Mouse (Mus musculus) kidney, adult 11 months (tissue): ENCODE measurements around the gene Gtsf1.
A peak's percentile ranks its signal among the peaks of the same experiment; 100 is the strongest.

Experiments used
- DNase-seq: peaks from one replicate; pipeline ENCODE4 v3.0.0; 2022

Gtsf1 gene

GRCm38 (mm10) chr15:103377752-103378664 is 52.3 kb downstream of the Gtsf1 start:
- no peak for DNase-seq

DNA sequence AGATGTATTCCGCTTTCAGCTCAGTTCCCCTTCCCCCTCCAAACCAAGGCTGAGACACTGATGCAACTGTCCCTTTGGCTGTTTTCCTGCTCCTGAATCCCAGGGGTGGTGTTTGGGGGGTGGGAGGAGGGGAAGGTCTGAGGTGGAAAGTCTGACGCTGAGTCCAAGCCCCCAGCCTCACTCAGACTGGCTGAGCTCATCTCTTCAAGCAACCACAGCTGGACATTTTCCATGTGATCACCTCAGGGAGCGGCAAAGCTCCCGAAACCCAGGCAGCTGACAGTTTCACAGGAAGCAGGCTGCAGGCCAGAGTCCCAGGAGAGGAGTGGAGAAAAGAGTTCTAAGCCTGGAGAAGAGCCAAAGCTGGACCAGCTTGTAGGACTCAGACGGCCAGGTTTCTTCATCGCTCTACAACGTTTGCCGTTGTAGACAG is 53.4 kb downstream of the Gtsf1 start:
- no peak for DNase-seq

GRCm38 (mm10) chr15:103375112-103375800 is 55.0 kb downstream of the Gtsf1 start:
- no peak for DNase-seq

DNA sequence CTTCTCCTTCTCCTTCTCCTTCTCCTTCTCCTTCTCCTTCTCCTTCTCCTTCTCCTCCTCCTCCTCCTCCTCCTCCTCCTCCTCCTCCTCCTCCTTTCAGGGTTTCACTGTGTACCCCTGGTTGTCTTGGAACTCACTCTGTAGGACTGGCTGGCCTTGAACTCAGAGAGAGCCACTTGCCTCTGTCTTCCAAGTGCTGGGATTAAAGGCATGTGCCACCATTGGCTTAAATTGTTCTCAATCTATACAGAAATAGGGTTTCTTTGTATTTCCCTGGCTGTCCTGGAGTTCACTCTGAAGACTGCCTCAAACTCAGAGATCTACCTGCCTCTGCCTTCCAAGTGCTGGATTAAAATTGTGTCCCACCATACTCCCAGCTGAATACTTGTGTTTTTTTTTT is 57.8 kb downstream of the Gtsf1 start:
- DNase-seq = no peak

DNA sequence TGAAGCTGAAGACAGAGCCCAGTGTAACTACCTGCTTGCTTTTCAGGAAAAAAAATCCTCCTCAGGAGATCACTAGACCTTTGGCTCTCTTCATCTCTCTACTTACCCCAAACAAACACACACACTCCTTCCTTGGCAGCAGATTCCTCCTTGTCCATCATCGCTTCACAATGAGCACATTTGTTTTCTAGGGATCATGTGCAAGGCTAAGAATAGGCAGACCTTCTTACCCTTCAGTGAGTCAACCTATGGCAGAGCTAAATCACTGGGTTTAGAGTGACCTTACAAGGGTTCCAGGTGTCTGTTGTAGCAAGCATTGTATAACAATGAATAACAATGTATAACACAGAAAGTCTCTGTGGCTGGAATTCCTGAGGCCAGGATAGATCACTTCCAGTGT is 58.5 kb downstream of the Gtsf1 start:
- no peak for DNase-seq

DNA sequence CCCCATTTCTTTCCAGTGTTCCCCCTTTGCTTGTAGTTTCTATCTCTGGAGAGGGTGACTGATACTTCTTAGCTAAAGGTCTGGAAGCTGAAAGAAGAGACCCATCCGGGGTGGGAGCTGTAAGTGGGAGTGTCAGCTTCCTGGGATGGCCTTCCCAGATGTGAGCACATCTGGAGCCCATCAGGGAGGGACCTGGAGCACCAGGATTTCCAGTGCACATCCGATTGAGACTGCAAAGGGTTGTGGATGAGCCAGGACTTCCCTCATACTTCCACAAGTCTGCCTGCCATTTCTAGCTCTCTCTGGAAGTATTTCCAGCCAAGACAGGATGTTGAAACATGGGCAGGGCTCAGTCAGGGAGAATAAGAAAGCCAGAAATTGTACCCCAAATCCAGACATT is 59.1 kb downstream of the Gtsf1 start:
- no peak for DNase-seq

- no peak for DNase-seq
These were observed 59.8 kb downstream of the Gtsf1 start for GRCm38 (mm10) chr15:103370462-103370861.

GRCm38 (mm10) chr15:103369123-103369522 is 61.1 kb downstream of the Gtsf1 start:
- DNase-seq = no peak

- no peak for DNase-seq
These were observed 61.9 kb downstream of the Gtsf1 start for GRCm38 (mm10) chr15:103368179-103368940.

DNA sequence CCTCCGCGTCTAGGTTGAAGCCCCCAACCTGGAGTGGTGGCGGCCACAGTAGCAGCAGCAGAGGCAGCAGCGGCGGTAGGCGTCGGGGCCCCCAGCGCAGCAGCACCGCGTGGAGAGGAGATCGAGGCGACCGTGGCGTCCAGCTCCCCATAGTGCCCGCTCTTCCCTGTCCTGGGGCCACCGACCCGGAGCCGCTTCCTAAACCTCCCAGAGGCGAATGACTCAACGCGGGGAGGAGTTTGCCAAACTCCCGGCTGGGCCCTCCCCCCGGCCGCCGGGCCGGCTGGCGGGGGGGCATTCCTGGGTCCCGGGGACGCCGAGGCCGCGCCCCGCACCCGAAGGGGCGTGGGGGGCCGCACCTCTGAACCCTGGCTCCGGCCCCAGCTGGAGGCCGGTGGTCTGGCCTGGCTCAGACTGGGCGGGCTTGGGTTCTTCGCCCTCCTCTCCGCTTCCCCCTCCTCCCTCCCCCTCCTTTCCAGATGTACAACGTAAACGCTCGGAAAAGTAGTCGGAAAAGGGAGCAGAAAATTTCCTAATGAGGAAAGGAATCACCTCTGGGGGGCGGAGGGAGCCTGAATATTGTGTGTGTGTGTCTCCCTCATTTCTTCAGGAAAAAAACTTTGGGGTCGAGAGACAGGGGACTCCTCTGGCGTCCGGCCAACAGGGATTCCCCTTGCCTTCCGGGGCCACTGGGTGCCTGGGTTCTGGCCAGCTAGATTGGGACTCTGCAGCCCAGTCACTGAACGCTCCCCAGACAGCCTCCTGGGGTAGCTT is 63.7 kb downstream of the Gtsf1 start, which contains the start of gene Itga5:
TSS of gene Itga5 (minus strand) at position 388 of the 774 bp plus-strand sequence.
- peak; percentile 56 for DNase-seq

GRCm38 (mm10) chr15:103365471-103366375 is 64.5 kb downstream of the Gtsf1 start:
- no peak for DNase-seq

GRCm38 (mm10) chr15:103364761-103365160 is 65.5 kb downstream of the Gtsf1 start:
- DNase-seq = no peak

DNA sequence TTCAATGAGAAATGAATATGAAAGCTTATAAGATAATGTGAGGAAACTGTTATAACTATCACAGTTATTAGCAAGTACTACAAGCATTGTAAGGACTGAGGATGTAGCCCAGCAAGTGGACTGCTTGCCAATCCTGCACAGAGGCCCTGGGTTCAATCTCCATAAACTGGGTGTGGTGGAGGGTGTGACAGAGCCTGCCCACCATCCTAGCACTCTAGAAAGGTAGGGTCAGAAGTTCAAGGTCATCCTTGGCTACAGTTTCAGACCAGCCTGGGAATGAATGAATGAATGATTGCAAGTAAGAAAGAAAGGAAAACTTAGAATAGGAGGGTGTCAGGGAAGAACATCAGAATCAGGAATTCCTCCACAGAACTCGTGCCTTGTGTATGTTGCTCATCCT is 66.5 kb downstream of the Gtsf1 start:
- DNase-seq = no peak

DNA sequence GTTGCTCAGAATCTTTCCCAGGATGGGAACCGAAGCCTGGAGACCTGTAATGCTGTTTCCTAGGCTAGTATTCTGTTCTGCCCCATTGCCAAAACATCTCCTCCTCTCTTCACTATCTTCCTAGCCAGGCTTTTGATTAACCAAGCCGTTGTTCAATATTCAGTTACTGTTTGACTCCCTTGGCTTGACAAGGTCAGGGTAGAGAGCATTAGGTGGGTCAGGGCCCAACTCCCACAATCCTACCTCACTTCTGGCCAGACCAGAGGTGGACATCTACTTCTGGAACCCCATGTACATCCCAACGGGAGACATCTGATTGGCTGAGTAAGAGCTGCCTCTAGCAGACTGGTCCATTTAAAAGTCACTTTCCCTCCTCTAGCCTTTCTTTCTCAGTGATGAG is 67.3 kb downstream of the Gtsf1 start:
- no peak for DNase-seq

DNA sequence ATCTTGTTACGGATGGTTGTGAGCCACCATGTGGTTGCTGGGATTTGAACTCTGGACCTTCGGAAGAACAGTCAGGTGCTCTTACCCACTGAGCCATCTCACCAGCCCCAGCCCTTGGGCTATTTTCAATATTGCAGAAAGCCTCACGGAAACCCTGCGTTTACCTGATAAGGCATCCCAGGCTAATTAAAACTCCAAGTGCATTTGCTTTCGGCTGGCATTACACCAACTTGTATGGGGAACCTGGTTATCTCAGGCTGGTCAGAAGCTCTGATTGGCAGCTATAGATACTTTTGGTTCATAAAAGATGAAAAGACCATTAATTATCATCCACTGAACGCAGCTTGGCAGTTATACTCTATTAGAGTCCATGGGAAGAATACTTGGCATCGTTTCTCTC is 67.9 kb downstream of the Gtsf1 start:
- DNase-seq = no peak

DNA sequence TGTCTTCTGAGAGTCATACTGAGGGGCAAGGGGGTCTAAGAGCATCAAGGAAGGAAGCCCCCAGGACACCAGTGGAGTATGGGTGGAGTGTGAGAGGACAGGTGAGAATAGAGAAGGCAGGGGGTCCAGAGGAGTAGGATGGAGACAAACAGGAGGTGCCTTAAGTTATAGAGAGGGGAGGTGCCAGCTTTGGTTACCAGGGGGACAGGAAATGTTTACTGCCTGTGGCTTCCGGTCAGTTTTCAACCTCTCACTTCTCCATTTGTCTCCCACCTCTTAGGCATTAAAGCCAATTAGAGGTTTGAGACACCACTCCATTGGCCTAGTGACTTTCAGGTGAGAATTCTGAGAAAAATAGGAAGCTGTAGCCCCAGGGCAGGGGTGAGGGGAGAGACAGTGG is 69.0 kb downstream of the Gtsf1 start:
- DNase-seq = no peak

DNA sequence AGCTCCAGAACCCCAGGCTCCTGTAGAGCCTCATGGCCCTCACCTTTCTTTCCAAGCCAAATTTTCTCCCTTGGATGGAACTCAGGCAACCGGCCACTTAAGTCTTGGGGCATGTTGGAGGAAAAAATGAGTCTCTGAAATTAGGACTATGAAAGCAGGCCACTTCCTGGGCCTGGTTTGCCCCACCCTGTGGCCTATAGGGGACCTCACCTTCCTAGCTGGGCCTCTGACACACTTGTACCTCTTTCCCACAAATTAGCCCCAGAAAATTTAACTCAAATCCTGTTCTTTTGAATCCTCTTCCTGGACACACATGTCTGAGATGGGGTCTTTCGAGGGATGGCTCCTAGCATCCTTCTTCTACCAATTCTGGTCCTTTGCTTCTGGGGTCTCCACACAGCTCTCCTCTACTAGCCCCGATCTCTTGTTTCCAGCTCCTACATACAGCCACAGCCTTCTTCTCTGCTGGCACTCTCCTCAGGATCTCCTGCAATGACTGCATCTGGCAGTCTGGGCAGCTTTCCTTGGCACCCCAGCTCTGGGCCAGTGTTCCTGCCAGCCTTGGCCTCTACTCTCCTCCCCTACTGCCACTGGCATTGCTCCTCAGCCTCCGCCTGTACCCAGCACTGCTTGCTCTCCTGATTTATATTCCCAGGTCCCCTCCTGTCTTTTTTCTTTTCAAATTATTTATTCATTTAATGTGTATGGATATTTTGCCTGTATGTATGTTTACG is 70.2 kb downstream of the Gtsf1 start:
- no peak for DNase-seq

DNA sequence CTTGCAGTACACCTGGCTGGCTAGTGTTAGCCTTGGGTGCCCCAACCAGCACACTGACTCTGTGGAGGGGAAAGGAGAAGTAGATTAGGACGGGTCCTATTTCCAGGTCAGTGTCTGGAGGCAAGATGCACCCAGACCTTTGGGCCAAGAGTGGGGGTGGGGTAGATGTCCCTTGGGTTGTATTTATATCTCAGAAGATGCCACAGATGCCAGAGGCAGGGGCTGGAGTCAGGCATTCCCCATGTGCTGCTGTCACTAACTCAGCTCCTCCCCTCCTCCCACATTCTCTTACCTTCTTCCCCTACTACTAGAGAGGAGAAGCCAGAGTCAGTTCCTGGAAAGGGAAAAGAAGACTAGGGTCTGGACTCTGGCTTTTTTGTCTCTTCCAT is 71.2 kb downstream of the Gtsf1 start:
- no peak for DNase-seq

DNA sequence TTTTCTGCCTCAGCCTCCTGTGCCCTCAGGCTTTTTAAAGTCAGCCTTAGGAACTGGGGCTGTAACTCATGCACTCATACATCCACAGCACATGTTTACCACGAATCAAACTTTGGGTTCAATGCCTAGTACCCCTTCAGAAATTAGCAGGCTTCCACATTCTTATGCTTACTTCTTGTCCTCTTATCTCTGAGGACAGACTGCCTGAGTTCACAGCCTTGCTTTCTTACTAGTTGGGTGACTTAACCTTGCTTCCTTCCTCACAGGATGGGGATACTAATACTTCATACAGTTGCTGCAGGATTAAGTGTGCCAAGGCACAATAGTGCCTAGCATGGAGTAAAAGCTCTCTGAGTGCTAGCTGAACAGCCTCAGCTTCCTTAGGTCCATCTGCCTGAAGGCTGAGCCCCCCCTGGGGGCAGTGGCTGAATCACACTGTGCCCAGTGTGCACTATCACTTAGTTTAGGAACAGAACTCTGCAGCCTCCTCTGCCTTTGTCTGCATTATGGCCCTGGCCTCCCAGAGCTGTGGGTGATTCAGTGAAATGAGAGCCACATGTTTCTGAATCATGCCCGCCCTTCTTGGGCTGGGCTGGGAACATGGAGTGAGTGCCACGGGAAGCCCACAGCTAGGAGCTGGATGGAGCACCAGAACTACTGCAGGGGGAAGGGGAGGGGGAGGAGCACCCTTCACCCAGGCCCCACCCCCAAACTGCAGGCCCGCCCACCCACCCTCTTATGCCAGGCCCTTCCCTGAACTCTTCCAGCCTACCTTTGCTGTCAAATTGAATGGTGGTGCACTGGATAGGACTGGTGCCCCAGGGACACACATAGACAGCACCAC is 71.8 kb downstream of the Gtsf1 start:
- no peak for DNase-seq

DNA sequence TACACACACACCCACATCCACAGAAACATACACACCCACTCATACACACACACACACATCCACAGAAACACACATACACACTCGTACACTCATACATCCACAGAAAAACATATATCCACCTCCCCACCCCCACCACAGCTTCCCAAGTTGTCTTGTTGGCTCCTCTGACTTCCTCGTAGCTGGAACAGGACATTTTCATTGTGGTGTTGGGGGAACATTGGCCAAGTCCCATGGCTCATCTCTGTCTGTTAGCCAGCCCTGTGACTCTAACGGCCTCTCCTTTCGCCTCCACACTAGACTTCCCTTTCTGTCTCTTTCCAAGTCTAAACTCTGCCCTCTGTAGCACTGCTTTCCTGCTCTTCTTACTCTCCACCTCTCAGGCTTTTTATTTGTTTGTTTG is 72.5 kb downstream of the Gtsf1 start:
- DNase-seq = no peak
